Mouse (Mus musculus): ENCODE results near the gene Mpst. TPM values are rescaled to one million over a fixed set of nuclear protein-coding genes. Genes with fewer than 3 reads are reported as not detected.

Gene Mpst
- polyA plus RNA-seq, 1 experiment from 2014 or later = 3.1 TPM

GRCm38 (mm10) chr15:78405517-78406211 is 552 bp upstream of the Mpst start, which contains the start of gene Tst:
TSS of gene Tst (minus strand) at chr15:78405907.
- Histone ChIP-seq H3K4me1 (replicated peaks) (peaks cover 44% of the 10 kb centered on the region), H3K27me3 (replicated peaks) (peaks cover 21% of the 10 kb centered on the region), H3K27ac (peak within 1 kb of the TSS; percentile 95), H3K4me2 (replicated peaks) (peak within 1 kb of the TSS; percentile 83), H3K9ac (peak within 1 kb of the TSS; percentile 76), H3K9me3 (no peaks in the 10 kb centered on the region), H3K36me3 (no peaks in the 10 kb centered on the region), H3K4me3 (replicated peaks) (peak within 1 kb of the TSS; percentile 72)
- WGBS = 2% methylated on average over 34 of the region's 34 CpGs
- ATAC-seq = peak; percentile 83

- Histone ChIP-seq H3K4me3 (replicated peaks) (peak overlapping the region; percentile 23), H3K9ac (no peak overlapping the region; the same call in 1 of the 2 replicates), H3K27me3 (replicated peaks) (peaks cover 33% of the 10 kb centered on the region), H3K4me1 (replicated peaks) (peaks cover 30% of the 10 kb centered on the region), H3K27ac (peak overlapping the region; percentile 54; the same call in 1 of the 2 replicates), H3K9me3 (no peaks in the 10 kb centered on the region), H3K36me3 (no peaks in the 10 kb centered on the region), H3K4me2 (replicated peaks) (peak overlapping the region; percentile 62)
- WGBS = 17% methylated on average over 12 of the region's 12 CpGs
- peak; percentile 54 for ATAC-seq
These were observed 3.4 kb downstream of the Mpst start for GRCm38 (mm10) chr15:78409570-78410052.

- no peak overlapping the region for H3K9ac ChIP-seq
- H3K9me3 ChIP-seq = no peaks in the 10 kb centered on the region
- no peak overlapping the region for H3K4me3 ChIP-seq (replicated peaks)
- H3K4me2 ChIP-seq (replicated peaks) = no peak overlapping the region
- no peak overlapping the region for H3K27ac ChIP-seq
- ATAC-seq = peak; percentile 39; the same call in 1 of the 2 replicates
- peaks cover 14% of the 10 kb centered on the region for H3K4me1 ChIP-seq (replicated peaks)
- H3K27me3 ChIP-seq (replicated peaks) = peaks cover 33% of the 10 kb centered on the region
- no peaks in the 10 kb centered on the region for H3K36me3 ChIP-seq
- 85% methylated on average over 14 of the region's 14 CpGs for WGBS
These were observed 7.0 kb downstream of the Mpst start for GRCm38 (mm10) chr15:78413083-78413718.

GRCm38 (mm10) chr15:78413719-78414117 is 7.5 kb downstream of the Mpst start:
- H3K4me3 ChIP-seq (replicated peaks) = no peak overlapping the region
- H3K9ac ChIP-seq = no peak overlapping the region
- H3K4me2 ChIP-seq (replicated peaks) = no peak overlapping the region
- H3K9me3 ChIP-seq = no peaks in the 10 kb centered on the region
- no peaks in the 10 kb centered on the region for H3K36me3 ChIP-seq
- peaks cover 11% of the 10 kb centered on the region for H3K4me1 ChIP-seq (replicated peaks)
- no peak for ATAC-seq
- 52% methylated on average over 1 of the region's 1 CpGs for WGBS
- no peak overlapping the region for H3K27ac ChIP-seq
- H3K27me3 ChIP-seq (replicated peaks) = peaks cover 31% of the 10 kb centered on the region

GRCm38 (mm10) chr15:78414157-78414556 is 7.9 kb downstream of the Mpst start:
- no peak overlapping the region for H3K4me2 ChIP-seq (replicated peaks)
- H3K9me3 ChIP-seq = no peaks in the 10 kb centered on the region
- peaks cover 8% of the 10 kb centered on the region for H3K4me1 ChIP-seq (replicated peaks)
- no peak overlapping the region for H3K4me3 ChIP-seq (replicated peaks)
- 94% methylated on average over 8 of the region's 8 CpGs for WGBS
- no peak overlapping the region for H3K27ac ChIP-seq
- no peak for ATAC-seq
- no peak overlapping the region for H3K9ac ChIP-seq
- no peaks in the 10 kb centered on the region for H3K36me3 ChIP-seq
- peaks cover 31% of the 10 kb centered on the region for H3K27me3 ChIP-seq (replicated peaks)

- ATAC-seq = peak; percentile 27; the same call in 1 of the 2 replicates
- Histone ChIP-seq H3K9me3 (no peaks in the 10 kb centered on the region), H3K4me3 (replicated peaks) (no peak overlapping the region), H3K4me2 (replicated peaks) (no peak overlapping the region), H3K4me1 (replicated peaks) (no peaks in the 10 kb centered on the region), H3K27ac (no peak overlapping the region), H3K36me3 (no peaks in the 10 kb centered on the region), H3K9ac (no peak overlapping the region), H3K27me3 (replicated peaks) (peaks cover 14% of the 10 kb centered on the region; the same call in 1 of the 2 replicates)
- 19% methylated on average over 4 of the region's 4 CpGs for WGBS
These were observed 10.7 kb downstream of the Mpst start for GRCm38 (mm10) chr15:78416937-78417336.

GRCm38 (mm10) chr15:78420395-78420794 is 14.2 kb downstream of the Mpst start:
- no peaks in the 10 kb centered on the region for H3K4me1 ChIP-seq (replicated peaks)

GRCm38 (mm10) chr15:78422046-78422956 is 16.1 kb downstream of the Mpst start:
- H3K27ac ChIP-seq = no peak overlapping the region
- no peak overlapping the region; the same call in 1 of the 2 replicates for H3K4me2 ChIP-seq (replicated peaks)
- H3K9ac ChIP-seq = no peak overlapping the region
- peak; percentile 77 for ATAC-seq
- H3K4me1 ChIP-seq (replicated peaks) = no peaks in the 10 kb centered on the region
- no peak overlapping the region for H3K4me3 ChIP-seq (replicated peaks)
- peaks cover 53% of the 10 kb centered on the region for H3K27me3 ChIP-seq (replicated peaks)
- 15% methylated on average over 16 of the region's 16 CpGs for WGBS
- no peaks in the 10 kb centered on the region for H3K36me3 ChIP-seq
- H3K9me3 ChIP-seq = no peaks in the 10 kb centered on the region

More at GRCm38 (mm10) chr15:78420395-78420794, 14.2 kb downstream of the Mpst start:
- ATAC-seq = no peak
- Histone ChIP-seq H3K4me3 (replicated peaks) (no peak overlapping the region), H3K9ac (no peak overlapping the region), H3K36me3 (no peaks in the 10 kb centered on the region), H3K9me3 (no peaks in the 10 kb centered on the region), H3K4me2 (replicated peaks) (no peak overlapping the region), H3K27ac (no peak overlapping the region), H3K27me3 (replicated peaks) (peaks cover 39% of the 10 kb centered on the region)
- WGBS = 82% methylated on average over 13 of the region's 13 CpGs

GRCm38 (mm10) chr15:78424507-78424906 is 18.3 kb downstream of the Mpst start:
- 22% methylated on average over 11 of the region's 11 CpGs for WGBS
- H3K27ac ChIP-seq = no peak overlapping the region
- no peak for ATAC-seq
- peaks cover 6% of the 10 kb centered on the region for H3K4me1 ChIP-seq (replicated peaks)
- no peak overlapping the region for H3K9ac ChIP-seq
- peaks cover 64% of the 10 kb centered on the region for H3K27me3 ChIP-seq (replicated peaks)
- H3K36me3 ChIP-seq = no peaks in the 10 kb centered on the region
- no peak overlapping the region for H3K4me3 ChIP-seq (replicated peaks)
- H3K4me2 ChIP-seq (replicated peaks) = no peak overlapping the region
- H3K9me3 ChIP-seq = no peaks in the 10 kb centered on the region

GRCm38 (mm10) chr15:78425230-78425629 is 19.0 kb downstream of the Mpst start:
- whole genome bisulfite sequencing = 56% methylated on average over 4 of the region's 4 CpGs
- H3K27me3 ChIP-seq (replicated peaks) = peaks cover 64% of the 10 kb centered on the region

GRCm38 (mm10) chr15:78428391-78429138 is 22.3 kb downstream of the Mpst start, which contains the start of gene Kctd17:
TSS of gene Kctd17 (plus strand) at chr15:78428564.
- Histone ChIP-seq H3K4me1 (replicated peaks) (peaks cover 10% of the 10 kb centered on the region), H3K36me3 (no peaks in the 10 kb centered on the region; the same call in 1 of the 2 replicates), H3K4me2 (replicated peaks) (peak within 1 kb of the TSS; percentile 71), H3K27me3 (replicated peaks) (peaks cover 46% of the 10 kb centered on the region), H3K9me3 (no peaks in the 10 kb centered on the region), H3K27ac (peak within 1 kb of the TSS; percentile 68), H3K9ac (peak within 1 kb of the TSS; percentile 56), H3K4me3 (replicated peaks) (peak within 1 kb of the TSS; percentile 57)
- ATAC-seq = peak; percentile 82
- 2% methylated on average over 52 of the region's 52 CpGs for WGBS

More at GRCm38 (mm10) chr15:78425230-78425629, 19.0 kb downstream of the Mpst start:
- no peaks in the 10 kb centered on the region for H3K9me3 ChIP-seq
- H3K36me3 ChIP-seq = no peaks in the 10 kb centered on the region
- no peak overlapping the region for H3K9ac ChIP-seq
- H3K4me1 ChIP-seq (replicated peaks) = peaks cover 7% of the 10 kb centered on the region
- H3K27ac ChIP-seq = no peak overlapping the region
- no peak overlapping the region for H3K4me2 ChIP-seq (replicated peaks)
- no peak overlapping the region for H3K4me3 ChIP-seq (replicated peaks)
- ATAC-seq = no peak
